Mouse (Mus musculus) ES-E14 (cell line): ENCODE results near the gene Rbfox2. TPM values are rescaled to one million over a fixed set of nuclear protein-coding genes. Genes with fewer than 3 reads are reported as not detected.

ENCODE experiments used
- DNase-seq: peaks from one replicate; pipeline ENCODE4 v3.0.0-alpha.2; 2013; ENCODE audit warnings: low read depth, low spot score
- H3K27ac ChIP-seq: 2 replicates; pipeline ENCODE4 v1.5.1; 2012; ENCODE audit warnings: low read depth, mild to moderate bottlenecking, low read length, moderate library complexity, mixed read lengths; ENCODE audit not compliant: poor library complexity, insufficient read depth, severe bottlenecking
- H3K36me3 ChIP-seq: 2 replicates; pipeline ENCODE4 v1.6.1; 2012; ENCODE audit warnings: mild to moderate bottlenecking, low read length, moderate library complexity, mixed read lengths; ENCODE audit not compliant: control insufficient read depth, poor library complexity, insufficient read depth, severe bottlenecking
- H3K4me1 ChIP-seq, 2 experiments: fragments of 150-350 bp in 1 of 2; sonication (generic) in 1 of 2; 2 replicates each; pipeline ENCODE4 v1.6.1; 2012; ENCODE audit warnings: low read length in 2 of 2, mild to moderate bottlenecking in 1 of 2, mixed read lengths in 1 of 2; ENCODE audit not compliant: control insufficient read depth in 2 of 2, insufficient read depth in 2 of 2, poor library complexity in 1 of 2
- H3K4me3 ChIP-seq, 2 experiments: fragments of 150-350 bp in 1 of 2; sonication (generic) in 1 of 2; 2 replicates each; pipeline ENCODE4 v1.5.1; 2012; ENCODE audit warnings: low read length in 2 of 2, low read depth in 1 of 2, mild to moderate bottlenecking in 1 of 2, mixed read lengths in 1 of 2; ENCODE audit not compliant: insufficient read depth in 1 of 2, poor library complexity in 1 of 2, severe bottlenecking in 1 of 2
- H3K9ac ChIP-seq: 2 replicates; pipeline ENCODE4 v1.6.1; 2012; ENCODE audit warnings: low read depth, mild to moderate bottlenecking, low read length, mixed read lengths; ENCODE audit not compliant: poor library complexity, insufficient read depth, severe bottlenecking
- H3K9me3 ChIP-seq: fragments of 150-350 bp; sonication (generic); 2 replicates; pipeline ENCODE4 v1.6.1; 2012; ENCODE audit warnings: low read depth, mild to moderate bottlenecking, low read length; ENCODE audit not compliant: control insufficient read depth, insufficient read depth
- CHD2 ChIP-seq: IDR thresholded peaks from 2 replicates; pipeline ENCODE4 v1.6.1; 2014; ENCODE audit warnings: mild to moderate bottlenecking, low read depth, low read length, inconsistent platforms
- HCFC1 ChIP-seq: IDR thresholded peaks from 2 replicates; pipeline ENCODE4 v1.6.1; 2012; ENCODE audit warnings: low read length, inconsistent platforms, borderline replicate concordance; ENCODE audit not compliant: insufficient read depth
- MAFK ChIP-seq: IDR thresholded peaks from 2 replicates; pipeline ENCODE4 v1.6.1; 2014; ENCODE audit warnings: mild to moderate bottlenecking, low read depth, low read length, inconsistent platforms; ENCODE audit not compliant: insufficient read depth
- ZC3H11A ChIP-seq: IDR thresholded peaks from 2 replicates; pipeline ENCODE4 v1.6.1; 2012; ENCODE audit warnings: low read depth, mild to moderate bottlenecking, inconsistent platforms, low read length, borderline replicate concordance
- ZNF384 ChIP-seq: IDR thresholded peaks from 2 replicates; pipeline ENCODE4 v1.6.1; 2012; ENCODE audit warnings: low read depth, low read length, inconsistent platforms
- in situ Hi-C, 2 experiments: fragments of 600-800 bp; cut with MboI; formaldehyde crosslinking; loops; one replicate each; pipeline ENCODE4 v1.15.1; 2025; ENCODE audit warnings: low sequenced_read_pairs in 2 of 2, inconsistent platforms in 1 of 2; ENCODE audit not compliant: unreplicated experiment in 2 of 2
- total RNA-seq: library from RNA; depleted of rRNA; stranded (reverse); fragments of 300-350 nt; gene quantifications from 2 replicates; pipeline ENCODE4 v1.2.3, GENCODE M21; 2012

The Rbfox2 gene
- total RNA-seq, 1 experiment: 56.4 TPM

DNA sequence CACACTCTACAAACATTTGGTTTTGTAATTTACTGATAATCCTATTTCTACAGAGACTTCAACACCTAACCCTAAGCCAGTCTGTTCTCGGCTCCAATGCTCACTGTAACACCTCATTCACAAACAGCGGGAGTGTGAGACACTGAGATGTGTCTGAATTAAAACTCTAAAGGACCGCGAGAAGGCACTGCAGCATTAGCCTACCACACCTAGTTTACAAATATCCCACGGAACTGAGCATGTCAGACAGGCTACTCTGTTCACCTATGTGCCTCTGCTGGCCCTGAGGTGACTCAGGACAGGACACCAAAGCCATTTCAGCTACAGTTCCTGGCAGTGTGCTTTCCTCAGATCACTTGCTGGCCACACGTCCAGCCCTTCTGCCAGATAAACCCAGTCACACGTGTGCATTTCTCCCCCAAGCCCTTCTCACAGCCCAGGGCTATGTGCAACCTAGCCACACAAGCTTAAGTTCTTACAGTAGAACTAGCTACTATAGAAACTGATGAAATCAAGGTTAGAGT is 79.9 kb downstream of the Rbfox2 start:
- H3K27ac ChIP-seq: no peak overlapping the region
- H3K4me1 ChIP-seq: peaks cover 2 to 3% of the 10 kb centered on the region in 2 experiments; a peak in 3 of 4 replicates
- in situ Hi-C loops: no loop called here
- DNase-seq: no peak
- no peak overlapping the region for H3K9ac ChIP-seq
- H3K9me3 ChIP-seq: no peaks in the 10 kb centered on the region
- no peak for TF ChIP-seq HCFC1
- no peak for TF ChIP-seq ZNF384
- no peak for TF ChIP-seq ZC3H11A
- no peak for TF ChIP-seq MAFK
- TF ChIP-seq CHD2: no peak
- no peak overlapping the region for H3K4me3 ChIP-seq
- 0 out of 2 replicates have a peak, but pooled peaks cover 2% of the 10 kb centered on the region for H3K36me3 ChIP-seq

DNA sequence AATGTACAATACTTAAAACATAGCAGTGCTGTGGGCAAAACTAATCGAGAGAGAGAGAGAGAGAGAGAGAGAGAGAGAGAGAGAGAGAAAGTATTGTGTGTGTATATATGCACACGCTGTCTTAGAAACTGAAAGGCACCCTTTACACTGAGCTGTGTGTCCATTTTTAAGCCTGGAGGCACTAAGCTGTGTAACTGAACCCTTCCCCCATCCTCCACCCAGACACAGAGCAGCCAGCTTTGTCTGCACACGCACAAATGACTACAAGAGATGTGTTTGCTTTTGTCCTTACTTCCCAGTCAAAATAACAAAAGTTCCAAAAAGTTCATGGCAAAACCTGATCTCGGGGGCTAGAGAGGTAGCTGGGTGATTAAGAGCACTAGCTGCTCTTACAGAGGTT is 80.9 kb downstream of the Rbfox2 start:
- DNase-seq: no peak

GRCm38 (mm10) chr15:77225274-77225673 is 81.5 kb downstream of the Rbfox2 start:
- Histone ChIP-seq H3K4me3 (no peak overlapping the region), H3K9ac (no peak overlapping the region), H3K27ac (no peak overlapping the region), H3K9me3 (no peaks in the 10 kb centered on the region), H3K4me1 (peaks cover 2 to 4% of the 10 kb centered on the region in 2 experiments; a peak in 3 of 4 replicates), H3K36me3 (0 out of 2 replicates have a peak, but pooled peaks cover 2% of the 10 kb centered on the region)
- no peak for DNase-seq
- in situ Hi-C loops: no loop called here
- TF ChIP-seq ZNF384: no peak
- no peak for TF ChIP-seq ZC3H11A
- TF ChIP-seq MAFK: no peak
- TF ChIP-seq HCFC1: no peak
- no peak for TF ChIP-seq CHD2

More for the DNA sequence above, 80.9 kb downstream of the Rbfox2 start:
- H3K4me1 ChIP-seq: peaks cover 2 to 3% of the 10 kb centered on the region in 2 experiments; a peak in 3 of 4 replicates
- no peaks in the 10 kb centered on the region for H3K9me3 ChIP-seq
- TF ChIP-seq CHD2: no peak
- TF ChIP-seq MAFK: no peak
- H3K4me3 ChIP-seq: no peak overlapping the region
- in situ Hi-C loops: no loop called here
- 0 out of 2 replicates have a peak, but pooled peaks cover 2% of the 10 kb centered on the region for H3K36me3 ChIP-seq
- H3K9ac ChIP-seq: no peak overlapping the region
- no peak overlapping the region for H3K27ac ChIP-seq

GRCm38 (mm10) chr15:77220833-77221232 is 86.0 kb downstream of the Rbfox2 start:
- H3K9me3 ChIP-seq: no peaks in the 10 kb centered on the region
- TF ChIP-seq ZNF384 (no peak), CHD2 (no peak), MAFK (no peak), ZC3H11A (no peak), HCFC1 (no peak)
- no peaks in the 10 kb centered on the region for H3K36me3 ChIP-seq
- H3K4me1 ChIP-seq: peaks cover 7% of the 10 kb centered on the region in 2 experiments
- no peak overlapping the region for H3K27ac ChIP-seq
- no peak overlapping the region for H3K9ac ChIP-seq
- H3K4me3 ChIP-seq: no peak overlapping the region
- in situ Hi-C loops: no loop called here
- no peak for DNase-seq

GRCm38 (mm10) chr15:77220137-77220536 is 86.7 kb downstream of the Rbfox2 start:
- no peak for TF ChIP-seq CHD2
- no peak for TF ChIP-seq ZC3H11A
- TF ChIP-seq ZNF384: no peak
- TF ChIP-seq HCFC1: no peak
- no peak for TF ChIP-seq MAFK
- in situ Hi-C loops: no loop called here
- no peaks in the 10 kb centered on the region for H3K36me3 ChIP-seq
- no peak overlapping the region for H3K27ac ChIP-seq
- H3K4me3 ChIP-seq: no peak overlapping the region
- H3K9ac ChIP-seq: no peak overlapping the region
- no peak for DNase-seq
- H3K9me3 ChIP-seq: no peaks in the 10 kb centered on the region
- peaks cover 8 to 13% of the 10 kb centered on the region in 2 experiments for H3K4me1 ChIP-seq
